Comparison of ENCODE assay signal across 16 mouse cellular contexts in genomic region chr2:44646398-44646797, GRCm38 (mm10).
"Had no signal": no experiment of that assay in that cellular context is flagged by ENCODE, and none has a peak within 500 bp of the region (broad histone marks: within the 10 kb centered on the region; RNA-seq: fewer than 3 reads in every experiment).

No protein-coding gene starts in this region.

- H3K4me3 ChIP-seq: left cerebral cortex, adult 2 months; limb, embryonic 13.5 days; liver, embryonic 15.5 days; midbrain, embryonic 10.5 days; myocyte; neural tube, embryonic 15.5 days had no signal

- H3K4me2 ChIP-seq: limb, embryonic 13.5 days; liver, embryonic 11.5 days; liver, embryonic 15.5 days; lung, embryonic 14.5 days; neural tube, embryonic 15.5 days had no signal

- H3K27ac ChIP-seq: left cerebral cortex, adult 2 months; limb, embryonic 13.5 days; liver, embryonic 15.5 days; midbrain, embryonic 10.5 days; neural tube, embryonic 15.5 days; stomach, postnatal 0 days had no signal

- H3K27me3 ChIP-seq: limb, embryonic 13.5 days; liver, embryonic 15.5 days; neural tube, embryonic 15.5 days had no signal

- H3K9me3 ChIP-seq: limb, embryonic 13.5 days; liver, embryonic 15.5 days; midbrain, embryonic 10.5 days; neural tube, embryonic 15.5 days had no signal

- H3K36me3 ChIP-seq: limb, embryonic 13.5 days; liver, embryonic 15.5 days; midbrain, embryonic 10.5 days; neural tube, embryonic 15.5 days had no signal

- H3K4me1 ChIP-seq: limb, embryonic 13.5 days; liver, embryonic 15.5 days; midbrain, embryonic 10.5 days; neural tube, embryonic 15.5 days had no signal

- DNase-seq: kidney, postnatal 25 days; lung, embryonic 14.5 days; lung, postnatal 10 days; lung, postnatal 4 days; midbrain, embryonic 14.5 days; right cerebral cortex, adult 18-20 months; right cerebral cortex, postnatal 25 days; thymus, postnatal 4 days had no signal

- H3K9ac ChIP-seq: limb, embryonic 13.5 days; liver, embryonic 15.5 days; lung, embryonic 14.5 days; neural tube, embryonic 15.5 days had no signal
